Mouse (Mus musculus) MEL (cell line): Measurements from ENCODE around the gene Tnik. TPM values are rescaled to one million over a fixed set of nuclear protein-coding genes. Genes with fewer than 3 reads are reported as not detected.

ENCODE experiments used
- DNase-seq: peaks from one replicate; pipeline ENCODE4 v3.0.0; 2011; ENCODE audit warnings: low read depth, low spot score
- H3K27ac ChIP-seq: 2 replicates; pipeline ENCODE4 v1.5.1; 2012; ENCODE audit warnings: low read depth, mild to moderate bottlenecking, control low read depth, low read length, moderate library complexity; ENCODE audit not compliant: control insufficient read depth
- H3K27me3 ChIP-seq, 2 experiments: fragments of 150-350 bp in 1 of 2; sonication (generic) in 1 of 2; 2 replicates each; pipeline ENCODE4 v1.6.1; 2012; ENCODE audit warnings: low read length in 2 of 2, mild to moderate bottlenecking in 2 of 2, improper control_type of control experiment in 1 of 2, moderate library complexity in 1 of 2; ENCODE audit not compliant: insufficient read depth in 2 of 2, control insufficient read depth in 1 of 2
- H3K36me3 ChIP-seq, 2 experiments: 2 replicates each; pipeline ENCODE4 v1.6.1; 2012 to 2014; ENCODE audit warnings: low read length in 2 of 2, improper control_type of control experiment in 1 of 2, inconsistent platforms in 1 of 2, mild to moderate bottlenecking in 1 of 2; ENCODE audit not compliant: insufficient read depth in 2 of 2, control insufficient read depth in 1 of 2
- H3K4me1 ChIP-seq, 2 experiments: fragments of 150-350 bp in 1 of 2; sonication (generic) in 1 of 2; 2 replicates each; pipeline ENCODE4 v1.6.1; 2012; ENCODE audit warnings: low read length in 2 of 2, improper control_type of control experiment in 1 of 2, mild to moderate bottlenecking in 1 of 2; ENCODE audit not compliant: insufficient read depth in 2 of 2, control insufficient read depth in 1 of 2
- H3K4me3 ChIP-seq, 2 experiments: fragments of 150-350 bp in 1 of 2; sonication (generic) in 1 of 2; 2 replicates each; pipeline ENCODE4 v1.5.1; 2012; ENCODE audit warnings: low read depth in 2 of 2, low read length in 2 of 2, mild to moderate bottlenecking in 2 of 2, moderate library complexity in 2 of 2, control low read depth in 1 of 2, improper control_type of control experiment in 1 of 2; ENCODE audit not compliant: control insufficient read depth in 1 of 2, insufficient read depth in 1 of 2
- H3K79me2 ChIP-seq: 2 replicates; pipeline ENCODE4 v1.6.1; 2012; ENCODE audit warnings: mild to moderate bottlenecking, low read length, moderate library complexity; ENCODE audit not compliant: control insufficient read depth, poor library complexity, insufficient read depth
- H3K9ac ChIP-seq: 2 replicates; pipeline ENCODE4 v1.6.1; 2012; ENCODE audit warnings: low read depth, mild to moderate bottlenecking, control low read depth, low read length, moderate library complexity; ENCODE audit not compliant: control insufficient read depth, poor library complexity, severe bottlenecking
- H3K9me3 ChIP-seq: fragments of 150-350 bp; sonication (generic); replicated peaks from 2 replicates; pipeline ENCODE4 v1.6.1; 2012; ENCODE audit warnings: mild to moderate bottlenecking, low read length, improper control_type of control experiment, moderate library complexity; ENCODE audit not compliant: insufficient read depth
- CHD2 ChIP-seq: IDR thresholded peaks from 2 replicates; pipeline ENCODE4 v1.6.1; 2011; ENCODE audit warnings: low read length, improper control_type of control experiment
- EP300 ChIP-seq, 2 experiments: IDR thresholded peaks; 2 replicates each; pipeline ENCODE4 v1.6.1; 2011; ENCODE audit warnings: improper control_type of control experiment in 2 of 2, low read length in 2 of 2, low read depth in 1 of 2, mild to moderate bottlenecking in 1 of 2
- GATA1 ChIP-seq: IDR thresholded peaks from 2 replicates; pipeline ENCODE4 v1.6.1; 2011; ENCODE audit warnings: low read depth, low read length, improper control_type of control experiment
- JUND ChIP-seq: IDR thresholded peaks from 2 replicates; pipeline ENCODE4 v1.6.1; 2011; ENCODE audit warnings: low read depth, mild to moderate bottlenecking, improper control_type of control experiment, low read length
- MAFK ChIP-seq: IDR thresholded peaks from 2 replicates; pipeline ENCODE4 v1.6.1; 2011; ENCODE audit warnings: low read depth, mild to moderate bottlenecking, low read length, improper control_type of control experiment, borderline replicate concordance
- MEF2A ChIP-seq: IDR thresholded peaks from 2 replicates; pipeline ENCODE4 v1.6.1; 2014; ENCODE audit warnings: low read depth, mild to moderate bottlenecking, inconsistent platforms, low read length, improper control_type of control experiment; ENCODE audit not compliant: poor library complexity, insufficient replicate concordance, severe bottlenecking; ENCODE audit errors: extremely low read depth
- MYB ChIP-seq: IDR thresholded peaks from 2 replicates; pipeline ENCODE4 v1.6.1; 2011; ENCODE audit warnings: mild to moderate bottlenecking, low read depth, low read length, improper control_type of control experiment
- NRF1 ChIP-seq: IDR thresholded peaks from 2 replicates; pipeline ENCODE4 v1.6.1; 2014; ENCODE audit warnings: low read depth, mild to moderate bottlenecking, inconsistent platforms, low read length, improper control_type of control experiment, moderate library complexity; ENCODE audit not compliant: poor library complexity, insufficient read depth, severe bottlenecking
- POLR2AphosphoS2 ChIP-seq: IDR thresholded peaks from 2 replicates; pipeline ENCODE4 v1.6.1; 2011; ENCODE audit warnings: low read length, improper control_type of control experiment
- POLR2AphosphoS5 ChIP-seq: IDR thresholded peaks from 2 replicates; pipeline ENCODE4 v1.6.1; 2012; ENCODE audit warnings: low read depth, borderline replicate concordance, mild to moderate bottlenecking, inconsistent platforms, low read length, moderate library complexity, mixed read lengths
- RAD21 ChIP-seq: IDR thresholded peaks from 2 replicates; pipeline ENCODE4 v1.6.1; 2011; ENCODE audit warnings: mild to moderate bottlenecking, low read depth, low read length, improper control_type of control experiment
- RCOR1 ChIP-seq: IDR thresholded peaks from 2 replicates; pipeline ENCODE4 v1.6.1; 2012; ENCODE audit warnings: low read depth, mild to moderate bottlenecking, inconsistent platforms, low read length, improper control_type of control experiment
- SIN3A ChIP-seq: IDR thresholded peaks from 2 replicates; pipeline ENCODE4 v1.6.1; 2012; ENCODE audit warnings: low read length, improper control_type of control experiment, inconsistent platforms
- TAL1 ChIP-seq: IDR thresholded peaks from 2 replicates; pipeline ENCODE4 v1.6.1; 2012; ENCODE audit warnings: mild to moderate bottlenecking, inconsistent platforms, low read length, moderate library complexity, mixed read lengths
- TBP ChIP-seq: IDR thresholded peaks from 2 replicates; pipeline ENCODE4 v1.8.0; 2011; ENCODE audit warnings: low read depth, low read length, improper control_type of control experiment
- UBTF ChIP-seq: IDR thresholded peaks from 2 replicates; pipeline ENCODE4 v1.6.1; 2012; ENCODE audit warnings: low read depth, mild to moderate bottlenecking, inconsistent platforms, low read length, improper control_type of control experiment, moderate library complexity, borderline replicate concordance; ENCODE audit not compliant: insufficient read depth
- USF1 ChIP-seq: IDR thresholded peaks from 2 replicates; pipeline ENCODE4 v1.6.1; 2014; ENCODE audit warnings: low read depth, mild to moderate bottlenecking, inconsistent platforms, low read length, improper control_type of control experiment, moderate library complexity
- ZC3H11A ChIP-seq: IDR thresholded peaks from 2 replicates; pipeline ENCODE4 v1.6.1; 2012; ENCODE audit warnings: low read depth, mild to moderate bottlenecking, inconsistent platforms, low read length, improper control_type of control experiment
- ZMIZ1 ChIP-seq: IDR thresholded peaks from 2 replicates; pipeline ENCODE4 v1.6.1; 2012; ENCODE audit warnings: low read depth, mild to moderate bottlenecking, inconsistent platforms, low read length, improper control_type of control experiment, moderate library complexity
- polyA plus RNA-seq, 2 experiments: library from polyadenylated mRNA; stranded (reverse) in 1 of 2; unstranded in 1 of 2; fragments of >175 nt in 1 of 2; fragments of >200 nt in 1 of 2; gene quantifications; 2 replicates each; pipeline versions ENCODE4 v1.2.1 to v1.2.4; 2012; ENCODE audit warnings: low replicate concordance in 2 of 2, low read depth in 1 of 2; ENCODE audit not compliant: insufficient read length in 2 of 2, insufficient read depth in 1 of 2, missing spikeins in 1 of 2
- total RNA-seq: library from RNA; depleted of rRNA; stranded (reverse); fragments of 300-350 nt; gene quantifications from 2 replicates; pipeline ENCODE4 v1.2.3, GENCODE M21; 2012

Tnik gene
- total and polyA plus RNA-seq, 3 experiments: 9.9 to 78.4 (median 13.6) TPM

DNA sequence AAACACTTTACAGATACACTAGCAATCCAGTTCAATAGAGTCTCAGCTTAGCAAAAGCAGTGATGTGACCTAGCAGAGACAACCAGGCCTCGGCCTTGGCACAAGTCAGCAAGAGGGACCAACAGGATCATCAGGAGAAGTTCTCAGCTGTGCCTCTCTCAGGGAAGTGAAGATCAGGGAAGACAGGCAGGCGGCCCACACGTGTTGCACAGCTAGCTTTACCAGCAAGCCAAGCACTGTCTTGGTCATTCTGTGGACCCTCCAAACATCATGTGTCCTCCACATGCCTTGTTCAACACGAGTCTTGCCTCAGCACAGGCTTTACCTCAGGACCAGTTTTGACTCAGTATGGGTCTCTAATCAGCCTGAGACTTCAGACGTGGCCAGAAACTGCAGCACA lies 105.7 kb downstream of the Tnik start:
- H3K36me3 ChIP-seq: no peaks in the 10 kb centered on the region
- H3K4me3 ChIP-seq: no peak overlapping the region
- DNase-seq: no peak
- no peaks in the 10 kb centered on the region for H3K79me2 ChIP-seq
- H3K4me1 ChIP-seq: no peaks in the 10 kb centered on the region
- TF ChIP-seq ZMIZ1: no peak
- TF ChIP-seq RAD21: no peak
- TF ChIP-seq MAFK: no peak
- no peak for TF ChIP-seq JUND
- no peak for TF ChIP-seq NRF1
- H3K27ac ChIP-seq: no peak overlapping the region
- no peaks in the 10 kb centered on the region for H3K27me3 ChIP-seq
- H3K9ac ChIP-seq: no peak overlapping the region
- no peaks in the 10 kb centered on the region for H3K9me3 ChIP-seq

DNA sequence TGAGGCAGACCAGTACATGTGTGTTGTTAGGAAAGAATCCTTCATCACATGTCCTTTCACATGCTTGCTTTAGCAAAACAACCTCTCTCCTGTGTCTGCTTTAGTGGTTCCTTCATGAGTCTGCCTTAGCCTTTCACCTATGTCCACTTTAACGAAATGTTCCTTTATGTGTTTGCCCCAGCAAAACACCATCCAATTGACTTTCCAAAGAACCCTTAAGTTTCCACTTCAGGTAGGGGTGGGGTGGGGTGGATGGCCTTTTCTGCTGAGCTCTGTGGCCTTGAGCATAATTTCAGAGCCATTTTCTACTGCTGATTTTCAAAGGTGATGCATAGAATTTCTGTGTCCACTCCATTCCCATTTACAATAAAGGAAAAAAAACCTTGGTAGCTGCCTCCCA lies 106.3 kb downstream of the Tnik start:
- H3K36me3 ChIP-seq: no peaks in the 10 kb centered on the region
- H3K9ac ChIP-seq: no peak overlapping the region
- no peaks in the 10 kb centered on the region for H3K79me2 ChIP-seq
- H3K9me3 ChIP-seq: no peaks in the 10 kb centered on the region
- H3K27me3 ChIP-seq: no peaks in the 10 kb centered on the region
- H3K4me1 ChIP-seq: no peaks in the 10 kb centered on the region
- no peak overlapping the region for H3K27ac ChIP-seq
- no peak for TF ChIP-seq TAL1
- TF ChIP-seq USF1: no peak
- TF ChIP-seq MYB: no peak
- no peak for TF ChIP-seq POLR2AphosphoS5
- TF ChIP-seq NRF1: no peak
- no peak for TF ChIP-seq TBP
- no peak for TF ChIP-seq UBTF
- no peak for TF ChIP-seq JUND
- TF ChIP-seq POLR2AphosphoS2: no peak
- no peak for TF ChIP-seq CHD2
- TF ChIP-seq RCOR1: no peak
- TF ChIP-seq EP300 (IDR thresholded peaks at IDR 0.05; ENCODE audit: low read depth in 1 of 2, low read length in 2 of 2): no peak
- TF ChIP-seq GATA1: no peak
- no peak for TF ChIP-seq SIN3A
- TF ChIP-seq ZC3H11A: no peak
- TF ChIP-seq MEF2A: no peak
- TF ChIP-seq ZMIZ1: no peak
- TF ChIP-seq, all 39 proteins: peak for 0
- H3K4me3 ChIP-seq: no peak overlapping the region
- no peak for DNase-seq
